Mouse (Mus musculus) hindbrain, embryonic 13.5 days (tissue): ENCODE data around the gene Apoa1. TPM values are rescaled to one million over a fixed set of nuclear protein-coding genes. Genes with fewer than 3 reads are reported as not detected.

Experiments
- ATAC-seq: fragments of 200-750 bp; cut with Nextera tagmentation; 2 replicates; pipeline ENCODE4 v1.8.0; 2017; ENCODE audit warnings: moderate TSS enrichment; ENCODE audit not compliant: low FRiP score
- H3K27ac ChIP-seq: fragments of 300-500 bp; sonication (generic); 2 replicates; pipeline ENCODE4 v1.5.1; 2015; ENCODE audit warnings: inconsistent platforms, mild to moderate bottlenecking, moderate library complexity
- H3K27me3 ChIP-seq: fragments of 300-500 bp; sonication (generic); 2 replicates; pipeline ENCODE4 v1.6.1; 2015; ENCODE audit warnings: mild to moderate bottlenecking, inconsistent platforms
- H3K36me3 ChIP-seq: fragments of 300-500 bp; sonication (generic); 2 replicates; pipeline ENCODE4 v1.6.1; 2015; ENCODE audit warnings: mild to moderate bottlenecking, inconsistent platforms
- H3K4me1 ChIP-seq: fragments of 300-500 bp; sonication (generic); replicated peaks from 2 replicates; pipeline ENCODE4 v1.6.1; 2015; ENCODE audit warnings: inconsistent platforms
- H3K4me2 ChIP-seq: fragments of 300-500 bp; sonication (generic); 2 replicates; pipeline ENCODE4 v1.6.1; 2015; ENCODE audit warnings: inconsistent platforms, mild to moderate bottlenecking, moderate library complexity
- H3K4me3 ChIP-seq: fragments of 300-500 bp; sonication (generic); 2 replicates; pipeline ENCODE4 v1.5.1; 2015; ENCODE audit warnings: mild to moderate bottlenecking, inconsistent platforms
- H3K9ac ChIP-seq: fragments of 300-500 bp; sonication (generic); 2 replicates; pipeline ENCODE4 v1.6.1; 2015; ENCODE audit warnings: mild to moderate bottlenecking, inconsistent platforms
- H3K9me3 ChIP-seq: fragments of 300-500 bp; sonication (generic); 2 replicates; pipeline ENCODE4 v1.6.1; 2016; ENCODE audit warnings: inconsistent platforms
- WGBS: fragments of 180-500 bp; shearing (Covaris S2); methylation state at CpG from one replicate; pipeline ENCODE4 v1.1.7; 2015; 5-methylcytosine and 5-hydroxymethylcytosine counted together
- polyA plus RNA-seq: library from polyadenylated mRNA; unstranded; fragments of >200 nt; fragmentation: Nextera tagmentation; extraction: Ambion mirVana; gene quantifications from 2 replicates; pipeline ENCODE4 v1.2.1, GENCODE M21; 2015

Apoa1 gene
- polyA plus RNA-seq, 1 experiment from 2014 or later, result 3.3 TPM

- WGBS, result 84% methylated on average over 12 of the region's 12 CpGs
- ATAC-seq, result no peak
- Histone ChIP-seq H3K36me3 (peaks cover 74% of the 10 kb centered on the region), H3K27ac (no peak overlapping the region), H3K4me1 (no peaks in the 10 kb centered on the region), H3K4me2 (no peak overlapping the region), H3K9ac (no peak overlapping the region), H3K4me3 (no peak overlapping the region), H3K9me3 (no peaks in the 10 kb centered on the region), H3K27me3 (no peaks in the 10 kb centered on the region)
Observed at GRCm38 (mm10) chr9:46196699-46197169, 31.6 kb upstream of the Apoa1 start.

GRCm38 (mm10) chr9:46198461-46198860, 29.9 kb upstream of the Apoa1 start:
- H3K36me3 ChIP-seq, result peaks cover 90% of the 10 kb centered on the region
- no peaks in the 10 kb centered on the region for H3K9me3 ChIP-seq
- H3K4me2 ChIP-seq, result no peak overlapping the region
- H3K4me1 ChIP-seq, result no peaks in the 10 kb centered on the region
- ATAC-seq, result no peak
- H3K27ac ChIP-seq, result no peak overlapping the region
- no peak overlapping the region for H3K9ac ChIP-seq
- H3K4me3 ChIP-seq, result no peak overlapping the region
- WGBS, result 85% methylated on average over 9 of the region's 9 CpGs
- H3K27me3 ChIP-seq, result no peaks in the 10 kb centered on the region

GRCm38 (mm10) chr9:46198936-46199335, 29.4 kb upstream of the Apoa1 start:
- Histone ChIP-seq H3K4me2 (no peak overlapping the region), H3K9me3 (no peaks in the 10 kb centered on the region), H3K36me3 (peaks cover 94% of the 10 kb centered on the region), H3K27ac (no peak overlapping the region), H3K4me3 (no peak overlapping the region), H3K27me3 (no peaks in the 10 kb centered on the region), H3K4me1 (no peaks in the 10 kb centered on the region), H3K9ac (no peak overlapping the region)
- WGBS, result 93% methylated on average over 7 of the region's 7 CpGs
- no peak for ATAC-seq

- Histone ChIP-seq H3K4me1 (no peaks in the 10 kb centered on the region), H3K9me3 (no peaks in the 10 kb centered on the region), H3K36me3 (peaks cover 95% of the 10 kb centered on the region), H3K27me3 (no peaks in the 10 kb centered on the region), H3K4me3 (no peak overlapping the region), H3K27ac (no peak overlapping the region), H3K9ac (no peak overlapping the region), H3K4me2 (no peak overlapping the region)
- 95% methylated on average over 2 of the region's 2 CpGs for WGBS
- ATAC-seq, result no peak
Observed at GRCm38 (mm10) chr9:46199609-46200008, 28.8 kb upstream of the Apoa1 start.

- H3K36me3 ChIP-seq, result peaks cover 95% of the 10 kb centered on the region
- H3K9me3 ChIP-seq, result no peaks in the 10 kb centered on the region
- WGBS, result 88% methylated on average over 10 of the region's 10 CpGs
Observed at GRCm38 (mm10) chr9:46206834-46207500, 21.4 kb upstream of the Apoa1 start.

GRCm38 (mm10) chr9:46207501-46207869, 20.9 kb upstream of the Apoa1 start:
- no peak overlapping the region for H3K4me3 ChIP-seq
- peaks cover 95% of the 10 kb centered on the region for H3K36me3 ChIP-seq
- no peak overlapping the region for H3K9ac ChIP-seq
- WGBS, result 93% methylated on average over 6 of the region's 6 CpGs
- H3K4me2 ChIP-seq, result no peak overlapping the region
- H3K4me1 ChIP-seq, result no peaks in the 10 kb centered on the region
- H3K27ac ChIP-seq, result no peak overlapping the region
- no peak for ATAC-seq
- no peaks in the 10 kb centered on the region for H3K27me3 ChIP-seq
- no peaks in the 10 kb centered on the region for H3K9me3 ChIP-seq

More at GRCm38 (mm10) chr9:46206834-46207500, 21.4 kb upstream of the Apoa1 start:
- Histone ChIP-seq H3K4me3 (no peak overlapping the region), H3K4me2 (no peak overlapping the region), H3K4me1 (no peaks in the 10 kb centered on the region), H3K9ac (no peak overlapping the region), H3K27ac (no peak overlapping the region), H3K27me3 (no peaks in the 10 kb centered on the region)
- no peak for ATAC-seq

GRCm38 (mm10) chr9:46208401-46208974, 19.9 kb upstream of the Apoa1 start:
- Histone ChIP-seq H3K9me3 (no peaks in the 10 kb centered on the region), H3K4me3 (no peak overlapping the region), H3K36me3 (peaks cover 95% of the 10 kb centered on the region), H3K27ac (no peak overlapping the region), H3K27me3 (no peaks in the 10 kb centered on the region), H3K9ac (no peak overlapping the region), H3K4me2 (no peak overlapping the region), H3K4me1 (no peaks in the 10 kb centered on the region)
- 80% methylated on average over 13 of the region's 13 CpGs for WGBS
- no peak for ATAC-seq

GRCm38 (mm10) chr9:46210473-46210872, 17.9 kb upstream of the Apoa1 start:
- no peak overlapping the region for H3K27ac ChIP-seq
- 93% methylated on average over 12 of the region's 12 CpGs for WGBS
- ATAC-seq, result no peak
- H3K27me3 ChIP-seq, result no peaks in the 10 kb centered on the region
- no peaks in the 10 kb centered on the region for H3K9me3 ChIP-seq
- peaks cover 88% of the 10 kb centered on the region for H3K36me3 ChIP-seq
- no peak overlapping the region for H3K4me3 ChIP-seq
- no peaks in the 10 kb centered on the region for H3K4me1 ChIP-seq
- H3K4me2 ChIP-seq, result no peak overlapping the region
- H3K9ac ChIP-seq, result no peak overlapping the region

GRCm38 (mm10) chr9:46214276-46214675, 14.1 kb upstream of the Apoa1 start:
- ATAC-seq, result no peak
- Histone ChIP-seq H3K4me2 (no peak overlapping the region), H3K9me3 (no peaks in the 10 kb centered on the region), H3K4me3 (no peak overlapping the region), H3K27ac (no peak overlapping the region), H3K4me1 (no peaks in the 10 kb centered on the region), H3K27me3 (no peaks in the 10 kb centered on the region), H3K9ac (no peak overlapping the region), H3K36me3 (peaks cover 55% of the 10 kb centered on the region)
- WGBS, result 92% methylated on average over 4 of the region's 4 CpGs

GRCm38 (mm10) chr9:46214946-46215337, 13.4 kb upstream of the Apoa1 start:
- Histone ChIP-seq H3K27ac (no peak overlapping the region), H3K27me3 (no peaks in the 10 kb centered on the region), H3K36me3 (peaks cover 57% of the 10 kb centered on the region), H3K4me2 (no peak overlapping the region), H3K4me3 (no peak overlapping the region), H3K9ac (no peak overlapping the region), H3K4me1 (no peaks in the 10 kb centered on the region), H3K9me3 (no peaks in the 10 kb centered on the region)
- ATAC-seq, result no peak
- 96% methylated on average over 10 of the region's 10 CpGs for WGBS

- no peak overlapping the region for H3K9ac ChIP-seq
- peaks cover 57% of the 10 kb centered on the region for H3K36me3 ChIP-seq
- no peak overlapping the region for H3K4me3 ChIP-seq
- WGBS, result 87% methylated on average over 11 of the region's 11 CpGs
- H3K9me3 ChIP-seq, result no peaks in the 10 kb centered on the region
- no peak overlapping the region for H3K4me2 ChIP-seq
- H3K27ac ChIP-seq, result no peak overlapping the region
- no peaks in the 10 kb centered on the region for H3K27me3 ChIP-seq
- H3K4me1 ChIP-seq, result no peaks in the 10 kb centered on the region
- no peak for ATAC-seq
Observed at GRCm38 (mm10) chr9:46215338-46216322, 12.8 kb upstream of the Apoa1 start.

- H3K36me3 ChIP-seq, result peaks cover 57% of the 10 kb centered on the region
- WGBS, result 93% methylated on average over 13 of the region's 13 CpGs
- ATAC-seq, result no peak
- H3K9ac ChIP-seq, result no peak overlapping the region
- no peak overlapping the region for H3K4me3 ChIP-seq
- no peak overlapping the region for H3K27ac ChIP-seq
- H3K4me2 ChIP-seq, result no peak overlapping the region
- no peaks in the 10 kb centered on the region for H3K4me1 ChIP-seq
- no peaks in the 10 kb centered on the region for H3K9me3 ChIP-seq
- no peaks in the 10 kb centered on the region for H3K27me3 ChIP-seq
Observed at GRCm38 (mm10) chr9:46216744-46217470, 11.5 kb upstream of the Apoa1 start.
